Mouse (Mus musculus): ENCODE results near the gene Wipf1.

The Wipf1 gene

DNA sequence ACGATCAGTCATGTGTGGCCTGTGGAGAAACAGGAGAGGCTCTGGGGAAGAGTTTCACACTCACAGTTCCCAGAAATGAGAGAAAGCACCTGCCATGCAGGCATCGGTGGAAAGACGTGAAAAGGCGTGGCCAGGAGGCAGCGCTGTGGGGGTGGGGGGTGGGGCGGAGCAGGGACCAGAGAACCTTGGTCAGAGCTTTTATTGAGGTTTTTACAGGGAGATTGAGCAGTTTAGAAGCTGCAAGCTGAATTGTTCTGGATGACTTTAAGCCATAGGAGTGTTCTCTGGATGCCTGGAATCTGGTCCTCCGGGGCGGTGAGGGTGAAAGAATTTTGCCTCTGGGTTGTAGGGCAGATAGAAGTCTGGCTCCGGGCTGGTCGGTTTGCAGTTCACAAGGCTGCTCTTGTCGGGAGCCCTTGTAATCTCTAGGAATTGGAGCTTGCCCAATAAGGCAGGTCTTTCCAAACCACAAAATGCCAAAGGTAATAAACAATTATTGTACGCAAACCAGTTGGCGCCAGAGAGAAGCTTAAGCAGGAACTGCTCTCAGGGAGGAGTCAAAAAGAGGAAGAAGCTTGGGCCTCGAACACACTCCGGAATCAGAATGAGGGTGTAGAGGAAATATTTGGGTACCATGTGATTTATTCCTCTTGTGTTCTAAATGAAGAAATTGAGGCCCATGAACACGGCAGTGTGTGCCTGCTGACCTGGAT is 11.1 kb upstream of the Wipf1 start:
- no peak for DNase-seq (ENCODE audit: low spot score)

GRCm38 (mm10) chr2:73539697-73540096 is 10.2 kb upstream of the Wipf1 start:
- no peak for DNase-seq (ENCODE audit: low spot score)

DNA sequence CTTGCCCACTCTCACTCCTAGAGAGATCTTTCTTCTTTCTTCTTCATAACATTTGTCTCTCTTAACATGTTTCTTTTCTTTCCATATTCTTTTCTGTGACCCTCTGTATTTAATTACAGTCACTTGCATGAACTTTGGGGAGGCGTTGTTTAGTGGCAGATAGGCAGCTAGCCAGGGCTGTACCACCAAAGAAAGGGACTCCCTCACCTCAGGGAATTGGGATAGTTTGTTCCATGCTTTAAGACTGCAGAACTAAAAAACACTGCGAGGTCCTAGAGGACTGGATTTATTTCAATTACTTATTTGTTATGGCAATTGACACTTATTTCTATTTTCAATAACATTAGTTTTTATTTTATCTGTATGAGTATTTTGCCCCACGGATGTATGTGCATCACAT is 9.6 kb upstream of the Wipf1 start:
- DNase-seq (ENCODE audit: low spot score), result no peak

GRCm38 (mm10) chr2:73538590-73538989 is 9.1 kb upstream of the Wipf1 start:
- no peak for DNase-seq (ENCODE audit: low spot score)

- no peak for DNase-seq (ENCODE audit: low spot score)
Observed at GRCm38 (mm10) chr2:73536091-73536783, 6.7 kb upstream of the Wipf1 start.

DNA sequence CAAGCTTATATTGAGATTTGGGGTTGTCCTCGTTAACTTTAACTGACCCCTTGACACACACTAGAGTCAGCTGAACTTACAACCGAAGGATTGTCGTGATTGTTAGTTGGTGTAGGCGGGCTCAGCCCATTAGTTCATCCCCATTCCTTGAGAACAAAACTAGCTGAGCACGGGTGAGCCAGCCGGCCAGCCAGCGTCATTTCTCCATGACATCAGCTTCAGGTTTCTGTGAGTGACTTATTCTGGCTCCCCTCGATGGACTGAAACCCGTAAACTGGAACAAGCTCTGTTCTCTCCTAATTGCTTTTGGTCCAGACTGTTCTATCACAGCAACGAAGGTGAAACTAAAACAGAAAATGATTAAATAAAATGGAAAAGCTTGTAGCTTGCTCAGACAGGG is 5.2 kb upstream of the Wipf1 start:
- DNase-seq (ENCODE audit: low spot score), result no peak

GRCm38 (mm10) chr2:73530487-73530886 is 953 bp upstream of the Wipf1 start:
- no peak for DNase-seq (ENCODE audit: low spot score)

DNA sequence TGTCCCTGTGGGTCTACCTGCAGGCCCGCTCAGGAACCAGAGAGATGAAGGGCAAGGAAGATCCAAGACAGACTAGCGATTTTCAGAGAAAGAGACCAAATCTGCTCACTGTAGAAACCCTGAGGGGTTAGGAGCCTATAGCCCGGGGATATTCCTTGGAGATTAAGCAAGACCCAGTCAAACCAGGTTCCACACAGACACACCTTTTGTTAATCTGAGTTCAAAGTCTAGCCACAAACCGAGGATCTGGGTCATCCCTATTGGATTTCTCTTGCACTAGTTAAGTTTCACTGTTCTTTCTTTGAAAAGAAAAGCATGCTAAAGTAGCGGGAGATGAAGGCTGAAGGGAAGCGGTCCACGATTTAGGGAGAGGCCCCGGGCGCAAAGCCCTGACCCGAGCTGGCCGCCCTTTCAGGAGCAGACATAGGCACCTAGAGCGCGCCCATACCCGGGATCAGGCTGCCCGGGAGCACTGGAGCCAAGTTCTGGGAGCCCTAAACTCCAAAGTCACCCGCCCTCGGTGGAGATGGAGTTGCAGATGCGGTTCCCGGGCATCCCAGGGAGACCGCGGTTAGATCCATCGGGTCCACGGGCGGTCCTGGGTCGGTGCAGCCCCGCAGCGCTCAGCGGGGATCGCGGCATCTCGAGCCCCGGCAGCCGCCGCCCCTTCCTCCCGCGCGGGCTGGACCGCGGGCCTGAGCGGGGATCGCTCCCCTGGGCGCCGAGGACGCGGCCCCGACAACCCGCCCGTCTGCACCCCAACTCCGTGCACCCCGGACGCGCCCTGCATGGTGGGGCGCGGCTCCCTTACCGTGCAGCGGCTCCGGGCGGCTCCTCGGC is 798 bp downstream of the Wipf1 start:
- no peak for DNase-seq (ENCODE audit: low spot score)

DNA sequence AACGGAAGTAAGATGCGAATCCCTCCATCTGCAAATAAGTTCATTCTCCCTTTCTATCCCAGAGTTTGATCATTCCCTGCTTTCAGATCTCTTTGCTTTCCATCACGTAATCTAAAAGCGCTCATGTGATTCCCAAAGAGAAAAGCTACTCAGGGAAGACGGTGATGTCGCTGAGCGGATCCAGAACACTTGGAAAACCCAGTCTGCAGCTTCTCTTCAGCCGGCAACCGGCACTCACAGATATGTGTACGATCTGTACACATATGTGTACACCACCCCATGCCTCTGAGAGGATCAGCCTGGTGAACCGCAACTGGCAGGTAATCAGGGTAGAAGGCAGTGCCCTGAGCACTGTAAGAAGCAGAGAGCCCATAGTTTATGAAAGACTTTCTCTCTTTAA is 1.6 kb downstream of the Wipf1 start:
- DNase-seq (ENCODE audit: low spot score), result no peak

GRCm38 (mm10) chr2:73526691-73527090 is 2.8 kb downstream of the Wipf1 start:
- DNase-seq (ENCODE audit: low spot score), result no peak

DNA sequence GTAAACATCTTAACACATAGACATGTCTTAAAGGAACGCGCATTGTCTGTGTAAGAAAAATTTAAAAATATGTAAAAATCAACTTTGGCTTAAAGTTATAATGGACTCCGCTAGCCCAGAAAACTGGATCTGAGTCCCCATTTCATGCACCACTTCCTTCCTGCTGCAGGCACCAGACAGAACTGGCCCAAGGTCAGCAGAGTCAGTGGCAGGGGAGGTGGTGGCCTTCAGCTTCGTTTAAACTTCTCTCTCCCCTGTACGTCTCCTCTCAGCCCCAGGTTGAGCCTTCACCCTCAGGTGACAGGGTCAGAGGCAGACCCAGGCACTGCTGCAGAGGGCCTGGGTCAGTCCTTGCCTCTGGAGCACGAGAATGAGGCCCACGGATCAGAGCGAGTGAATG is 6.6 kb downstream of the Wipf1 start:
- DNase-seq (ENCODE audit: low spot score), result no peak

DNA sequence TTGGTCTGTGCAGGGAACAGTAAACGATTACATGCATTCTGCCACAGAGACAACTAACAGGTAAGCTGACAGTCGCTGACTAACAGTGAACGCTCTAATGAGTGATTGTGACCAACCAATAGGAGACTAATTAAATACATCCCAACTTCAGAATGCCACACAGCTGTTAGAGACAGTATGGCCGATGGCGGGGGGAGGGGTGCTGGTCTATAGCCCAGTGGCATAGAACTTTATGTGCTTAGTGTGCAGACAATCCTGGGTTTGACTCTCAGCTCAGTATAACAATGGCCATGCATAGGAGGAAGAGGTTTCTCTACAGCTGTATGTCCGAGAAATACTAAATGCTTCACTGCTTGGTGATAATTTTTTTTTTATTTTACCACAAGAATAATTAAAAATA is 7.2 kb downstream of the Wipf1 start:
- no peak for DNase-seq (ENCODE audit: low spot score)

GRCm38 (mm10) chr2:73521737-73522136 is 7.8 kb downstream of the Wipf1 start:
- no peak for DNase-seq (ENCODE audit: low spot score)

DNA sequence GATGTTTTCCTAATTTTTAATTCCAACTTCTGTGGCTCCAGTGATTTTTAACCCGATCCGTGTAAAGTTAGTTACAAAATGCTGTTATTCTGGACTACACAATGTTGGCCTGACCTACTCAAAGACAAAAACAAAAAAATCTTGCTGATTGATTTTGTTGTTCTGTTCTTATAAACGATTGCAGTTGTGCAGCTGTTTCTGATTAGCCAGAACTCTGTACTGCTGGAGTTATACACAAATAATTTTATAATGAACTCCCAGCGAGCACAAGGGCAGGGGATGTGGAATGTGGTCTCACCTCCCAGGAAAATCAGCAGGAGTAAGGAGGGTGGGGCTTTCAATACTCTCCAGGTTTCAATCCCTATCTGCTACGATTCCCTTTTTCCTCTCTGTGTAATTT is 10.6 kb downstream of the Wipf1 start:
- no peak for DNase-seq (ENCODE audit: low spot score)

DNA sequence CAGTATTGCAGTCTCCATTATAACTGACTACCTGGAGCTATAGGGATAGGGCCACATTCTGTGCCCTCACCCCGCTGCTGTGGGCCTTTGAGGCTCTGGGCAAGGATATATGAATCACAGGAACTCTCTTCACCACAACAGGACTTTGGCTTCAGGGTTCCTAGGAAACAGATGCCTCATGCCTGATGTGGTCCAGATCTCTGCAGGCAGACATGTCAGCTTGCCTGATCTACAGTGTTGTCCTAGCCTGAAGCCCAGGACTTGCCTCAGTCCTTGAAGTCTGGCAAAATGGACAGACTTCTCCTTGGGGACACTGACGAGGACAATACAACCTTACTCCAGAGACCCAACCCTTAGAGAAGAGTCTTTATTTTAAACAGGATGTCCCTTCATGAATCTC is 11.2 kb downstream of the Wipf1 start:
- DNase-seq (ENCODE audit: low spot score), result no peak

DNA sequence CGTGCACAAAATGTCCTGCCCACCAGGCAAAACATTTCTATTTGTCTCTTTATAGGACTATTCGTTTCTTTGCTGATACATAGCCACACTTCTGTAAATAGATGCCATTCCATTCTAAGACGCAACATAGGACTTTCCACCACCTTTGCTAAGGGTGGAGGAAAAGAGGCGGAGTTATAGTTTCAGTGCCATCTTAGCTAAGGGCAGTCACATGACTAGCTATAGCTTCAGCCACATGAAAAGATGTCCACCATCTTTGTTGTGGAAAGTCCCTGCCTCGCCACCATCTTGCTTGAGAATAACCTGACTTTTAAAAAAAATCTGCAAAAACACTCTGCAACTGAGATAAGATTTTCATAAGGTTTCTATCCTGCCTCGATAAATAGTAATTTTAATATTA is 15.4 kb downstream of the Wipf1 start:
- DNase-seq (ENCODE audit: low spot score), result no peak

- no peak for DNase-seq (ENCODE audit: low spot score)
Observed at GRCm38 (mm10) chr2:73513204-73513749, 16.3 kb downstream of the Wipf1 start.

DNA sequence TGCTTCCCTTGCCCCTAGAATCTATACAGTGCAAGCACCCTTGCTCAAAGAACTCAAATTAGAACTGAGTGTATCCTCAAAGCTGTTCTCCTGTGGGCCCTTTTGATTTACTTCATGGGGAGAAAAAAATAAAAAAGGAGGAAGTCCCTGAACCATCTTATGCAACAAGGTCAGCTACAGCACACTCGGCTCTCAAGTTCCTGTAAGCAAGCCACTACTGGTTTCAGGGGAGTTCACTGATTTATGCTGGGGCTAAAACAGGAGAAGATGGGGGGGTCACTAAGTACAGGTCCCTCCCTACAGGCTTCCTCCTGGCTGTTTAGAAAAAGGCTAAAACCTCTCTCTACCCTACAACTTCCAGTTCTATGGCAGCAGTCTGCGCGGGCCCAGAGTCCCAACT is 17.5 kb downstream of the Wipf1 start:
- DNase-seq (ENCODE audit: low spot score), result no peak

GRCm38 (mm10) chr2:73510731-73511360 is 18.7 kb downstream of the Wipf1 start:
- DNase-seq (ENCODE audit: low spot score), result no peak

DNA sequence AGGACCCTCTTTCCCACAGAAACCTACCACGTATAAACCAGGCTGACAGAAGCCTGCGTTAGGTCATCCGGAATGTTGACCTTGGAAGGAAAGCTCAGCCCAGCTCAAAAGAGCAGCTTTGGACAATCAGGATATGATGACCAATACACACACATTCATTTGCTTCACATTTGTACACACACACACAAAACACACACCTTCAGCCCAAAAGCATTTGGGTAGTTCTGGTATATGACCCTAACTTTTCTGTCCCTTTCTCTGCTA is 19.6 kb downstream of the Wipf1 start:
- no peak for DNase-seq (ENCODE audit: low spot score)

- no peak for DNase-seq (ENCODE audit: low spot score)
Observed at GRCm38 (mm10) chr2:73509248-73510024, 20.1 kb downstream of the Wipf1 start.

DNA sequence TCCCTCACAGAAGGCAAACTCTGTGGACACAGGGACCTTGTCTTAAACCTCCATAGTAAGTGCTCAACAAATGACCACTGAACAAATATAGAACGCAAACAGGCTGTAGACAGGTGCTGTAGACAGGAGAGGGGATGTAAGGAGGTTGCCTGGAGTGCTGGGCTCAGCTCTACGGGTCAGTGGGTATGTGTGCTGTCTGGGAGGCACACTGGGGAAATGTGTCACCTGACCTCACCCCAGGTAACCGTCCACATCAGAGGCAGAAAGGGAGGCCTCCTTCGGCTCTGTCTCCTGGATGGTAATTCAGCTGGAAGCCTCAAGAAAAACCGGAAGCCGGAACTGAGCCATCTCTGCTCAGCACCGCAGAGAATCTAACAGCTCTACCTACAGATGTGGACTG is 21.6 kb downstream of the Wipf1 start:
- no peak for DNase-seq (ENCODE audit: low spot score)

Data from testis, postnatal 14 days (tissue).